Mouse (Mus musculus): ENCODE measurements around the gene Gipc2. TPM values are rescaled to one million over a fixed set of nuclear protein-coding genes. Genes with fewer than 3 reads are reported as not detected.
A peak's percentile ranks its signal among the peaks of the same experiment; 100 is the strongest.

The Gipc2 gene
- total and polyA plus RNA-seq, 3 experiments: 0.33 TPM; not detected in 2

- TF ChIP-seq GATA2 (IDR thresholded peaks at IDR 0.05; ENCODE audit: borderline replicate concordance, low read depth, low read length) (no peak), CTCF (IDR thresholded peaks at IDR 0.05; ENCODE audit: low read depth, low read length) (no peak), GATA1 (IDR thresholded peaks at IDR 0.05; ENCODE audit: borderline replicate concordance, low read length) (no peak), TAL1 (conservative IDR thresholded peaks at IDR 0.05; ENCODE audit: low read depth, low read length) (no peak), POLR2AphosphoS5 (IDR thresholded peaks at IDR 0.05; ENCODE audit: insufficient replicate concordance, low read depth, low read length) (no peak)
- Histone ChIP-seq H3K4me1 (ENCODE audit: insufficient read depth, low read depth, low read length) (no peaks in the 10 kb centered on the region), H3K4me3 (ENCODE audit: low read depth, low read length) (no peak overlapping the region), H3K27me3 (ENCODE audit: insufficient read depth, low read length) (no peaks in the 10 kb centered on the region), H3K9me3 (replicated peaks) (no peaks in the 10 kb centered on the region), H3K36me3 (replicated peaks) (no peaks in the 10 kb centered on the region)
- DNase-seq (ENCODE audit: low spot score) (no peak), ATAC-seq (ENCODE audit: extremely low read depth, insufficient number of reproducible peaks, low FRiP score, poor library complexity, severe bottlenecking) (no peak)
These were observed 73.5 kb downstream of the Gipc2 start for GRCm38 (mm10) chr3:152092385-152093057.

DNA sequence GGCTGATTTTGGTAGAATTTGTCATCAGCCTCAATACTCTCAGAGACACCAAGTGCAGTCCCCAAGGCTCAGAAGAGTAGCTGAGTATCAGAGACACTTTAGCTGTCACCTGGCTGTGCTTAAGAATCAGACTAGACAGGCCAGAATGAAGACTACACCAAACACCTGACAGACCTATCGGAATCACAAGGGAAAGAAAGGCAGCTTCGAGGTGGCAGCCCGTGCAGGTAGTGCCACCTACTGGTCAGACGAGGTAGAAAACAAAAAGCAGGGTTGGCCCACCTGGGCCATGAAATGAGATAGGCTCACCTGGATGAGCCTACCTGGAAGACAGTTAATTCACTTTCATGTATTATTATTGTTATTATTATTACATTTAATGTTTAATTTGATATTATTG is 76.9 kb downstream of the Gipc2 start:
- peak; percentile 31 for TF ChIP-seq CTCF (IDR thresholded peaks at IDR 0.05; ENCODE audit: low read depth, low read length)
- no peak for TF ChIP-seq TAL1 (conservative IDR thresholded peaks at IDR 0.05; ENCODE audit: low read depth, low read length)
- DNase-seq (ENCODE audit: low spot score) (peak; percentile 5), ATAC-seq (ENCODE audit: extremely low read depth, insufficient number of reproducible peaks, low FRiP score, poor library complexity, severe bottlenecking) (peak; percentile 22; the same call in 1 of the 2 replicates)
- no peak overlapping the region for H3K4me3 ChIP-seq (ENCODE audit: low read depth, low read length)
- H3K4me1 ChIP-seq (ENCODE audit: insufficient read depth, low read depth, low read length): no peaks in the 10 kb centered on the region
- H3K27me3 ChIP-seq (ENCODE audit: insufficient read depth, low read length): no peaks in the 10 kb centered on the region
- no peaks in the 10 kb centered on the region for H3K36me3 ChIP-seq (replicated peaks)
- no peaks in the 10 kb centered on the region for H3K9me3 ChIP-seq (replicated peaks)

GRCm38 (mm10) chr3:152081381-152081780 is 84.6 kb downstream of the Gipc2 start:
- H3K9me3 ChIP-seq (replicated peaks): no peaks in the 10 kb centered on the region
- no peaks in the 10 kb centered on the region for H3K27me3 ChIP-seq (ENCODE audit: insufficient read depth, low read length)
- H3K36me3 ChIP-seq (replicated peaks): no peaks in the 10 kb centered on the region
- DNase-seq (ENCODE audit: low spot score): no peak
- H3K4me3 ChIP-seq (ENCODE audit: low read depth, low read length): no peak overlapping the region
- TF ChIP-seq TAL1 (conservative IDR thresholded peaks at IDR 0.05; ENCODE audit: low read depth, low read length) (no peak), GATA2 (IDR thresholded peaks at IDR 0.05; ENCODE audit: borderline replicate concordance, low read depth, low read length) (no peak), CTCF (IDR thresholded peaks at IDR 0.05; ENCODE audit: low read depth, low read length) (no peak), GATA1 (IDR thresholded peaks at IDR 0.05; ENCODE audit: borderline replicate concordance, low read length) (no peak), POLR2AphosphoS5 (IDR thresholded peaks at IDR 0.05; ENCODE audit: insufficient replicate concordance, low read depth, low read length) (no peak)
- ATAC-seq (ENCODE audit: extremely low read depth, insufficient number of reproducible peaks, low FRiP score, poor library complexity, severe bottlenecking): no peak
- no peaks in the 10 kb centered on the region for H3K4me1 ChIP-seq (ENCODE audit: insufficient read depth, low read depth, low read length)

GRCm38 (mm10) chr3:152076088-152076487 is 89.9 kb downstream of the Gipc2 start:
- Histone ChIP-seq H3K9me3 (replicated peaks) (peaks cover 5% of the 10 kb centered on the region; the same call in 1 of the 2 replicates), H3K4me1 (ENCODE audit: insufficient read depth, low read depth, low read length) (no peaks in the 10 kb centered on the region), H3K36me3 (replicated peaks) (no peaks in the 10 kb centered on the region), H3K4me3 (ENCODE audit: low read depth, low read length) (no peak overlapping the region), H3K27me3 (ENCODE audit: insufficient read depth, low read length) (no peaks in the 10 kb centered on the region)
- no peak for TF ChIP-seq CTCF (IDR thresholded peaks at IDR 0.05; ENCODE audit: low read depth, low read length)
- no peak for TF ChIP-seq POLR2AphosphoS5 (IDR thresholded peaks at IDR 0.05; ENCODE audit: insufficient replicate concordance, low read depth, low read length)
- no peak for TF ChIP-seq GATA1 (IDR thresholded peaks at IDR 0.05; ENCODE audit: borderline replicate concordance, low read length)
- no peak for TF ChIP-seq TAL1 (conservative IDR thresholded peaks at IDR 0.05; ENCODE audit: low read depth, low read length)
- no peak for TF ChIP-seq GATA2 (IDR thresholded peaks at IDR 0.05; ENCODE audit: borderline replicate concordance, low read depth, low read length)
- DNase-seq (ENCODE audit: low spot score): no peak
- ATAC-seq (ENCODE audit: extremely low read depth, insufficient number of reproducible peaks, low FRiP score, poor library complexity, severe bottlenecking): no peak

DNA sequence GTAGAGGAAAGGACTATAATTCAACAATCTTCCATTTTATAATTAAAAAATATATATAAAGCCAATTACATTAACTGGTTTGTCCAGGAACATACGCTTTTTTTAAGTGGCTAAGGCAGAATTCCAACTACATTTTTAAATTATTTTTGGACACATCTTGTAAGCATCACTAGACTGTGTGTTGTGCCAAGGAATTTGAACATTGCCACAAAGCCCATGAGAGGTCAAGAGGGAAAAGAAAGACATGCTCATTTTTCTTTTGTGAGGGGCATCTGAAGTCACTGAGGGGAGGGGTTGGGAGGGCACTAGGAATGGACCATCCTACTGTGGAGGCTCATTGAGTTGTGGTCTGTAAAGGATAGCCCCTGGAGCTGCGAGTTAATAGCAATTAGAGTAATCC is 97.0 kb downstream of the Gipc2 start:
- ATAC-seq (ENCODE audit: extremely low read depth, insufficient number of reproducible peaks, low FRiP score, poor library complexity, severe bottlenecking) (no peak), DNase-seq (ENCODE audit: low spot score) (no peak)
- H3K9me3 ChIP-seq (replicated peaks): peaks cover 7% of the 10 kb centered on the region; the same call in 1 of the 2 replicates
- H3K36me3 ChIP-seq (replicated peaks): no peaks in the 10 kb centered on the region
- H3K27me3 ChIP-seq (ENCODE audit: insufficient read depth, low read length): no peaks in the 10 kb centered on the region
- no peak overlapping the region for H3K4me3 ChIP-seq (ENCODE audit: low read depth, low read length)
- no peaks in the 10 kb centered on the region for H3K4me1 ChIP-seq (ENCODE audit: insufficient read depth, low read depth, low read length)
- TF ChIP-seq CTCF (IDR thresholded peaks at IDR 0.05; ENCODE audit: low read depth, low read length) (no peak), GATA2 (IDR thresholded peaks at IDR 0.05; ENCODE audit: borderline replicate concordance, low read depth, low read length) (no peak), POLR2AphosphoS5 (IDR thresholded peaks at IDR 0.05; ENCODE audit: insufficient replicate concordance, low read depth, low read length) (no peak), TAL1 (conservative IDR thresholded peaks at IDR 0.05; ENCODE audit: low read depth, low read length) (no peak), GATA1 (IDR thresholded peaks at IDR 0.05; ENCODE audit: borderline replicate concordance, low read length) (no peak)

- no peak for ATAC-seq (ENCODE audit: extremely low read depth, insufficient number of reproducible peaks, low FRiP score, poor library complexity, severe bottlenecking)
- H3K36me3 ChIP-seq (replicated peaks): no peaks in the 10 kb centered on the region
- H3K4me1 ChIP-seq (ENCODE audit: insufficient read depth, low read depth, low read length): no peaks in the 10 kb centered on the region
- H3K9me3 ChIP-seq (replicated peaks): peaks cover 7% of the 10 kb centered on the region; the same call in 1 of the 2 replicates
- H3K4me3 ChIP-seq (ENCODE audit: low read depth, low read length): no peak overlapping the region
- DNase-seq (ENCODE audit: low spot score): no peak
- no peaks in the 10 kb centered on the region for H3K27me3 ChIP-seq (ENCODE audit: insufficient read depth, low read length)
- TF ChIP-seq GATA2 (IDR thresholded peaks at IDR 0.05; ENCODE audit: borderline replicate concordance, low read depth, low read length) (no peak), CTCF (IDR thresholded peaks at IDR 0.05; ENCODE audit: low read depth, low read length) (no peak), POLR2AphosphoS5 (IDR thresholded peaks at IDR 0.05; ENCODE audit: insufficient replicate concordance, low read depth, low read length) (no peak), GATA1 (IDR thresholded peaks at IDR 0.05; ENCODE audit: borderline replicate concordance, low read length) (no peak), TAL1 (conservative IDR thresholded peaks at IDR 0.05; ENCODE audit: low read depth, low read length) (no peak)
These were observed 97.7 kb downstream of the Gipc2 start for GRCm38 (mm10) chr3:152068311-152068710.

All from G1E (cell line).